Mouse (Mus musculus): Measurements from ENCODE around the gene Wipf2.

Gene Wipf2

DNA sequence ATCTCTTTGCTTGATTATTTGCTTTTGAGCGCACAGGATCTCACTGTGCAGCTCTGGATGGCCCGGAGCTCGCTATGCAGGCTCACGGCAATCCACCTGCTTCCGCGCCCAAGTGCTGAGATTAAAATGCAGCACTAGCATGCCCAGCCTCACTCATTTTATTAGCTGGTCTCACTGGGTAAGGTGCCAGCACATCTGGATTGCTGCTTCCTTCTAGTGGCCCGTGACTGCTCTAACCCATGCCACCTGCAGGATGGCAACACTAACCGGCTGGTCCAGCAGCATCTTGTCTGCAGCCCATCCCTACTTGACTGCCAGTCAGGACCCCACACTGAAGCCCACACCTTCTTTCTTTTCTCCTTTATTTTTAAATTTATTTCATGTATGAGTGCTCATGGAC is 9.3 kb upstream of the Wipf2 start:
- no peak for DNase-seq (ENCODE audit: low read depth, low spot score)

GRCm38 (mm10) chr11:98854659-98855058 is 8.8 kb upstream of the Wipf2 start:
- DNase-seq (ENCODE audit: low read depth, low spot score): no peak

DNA sequence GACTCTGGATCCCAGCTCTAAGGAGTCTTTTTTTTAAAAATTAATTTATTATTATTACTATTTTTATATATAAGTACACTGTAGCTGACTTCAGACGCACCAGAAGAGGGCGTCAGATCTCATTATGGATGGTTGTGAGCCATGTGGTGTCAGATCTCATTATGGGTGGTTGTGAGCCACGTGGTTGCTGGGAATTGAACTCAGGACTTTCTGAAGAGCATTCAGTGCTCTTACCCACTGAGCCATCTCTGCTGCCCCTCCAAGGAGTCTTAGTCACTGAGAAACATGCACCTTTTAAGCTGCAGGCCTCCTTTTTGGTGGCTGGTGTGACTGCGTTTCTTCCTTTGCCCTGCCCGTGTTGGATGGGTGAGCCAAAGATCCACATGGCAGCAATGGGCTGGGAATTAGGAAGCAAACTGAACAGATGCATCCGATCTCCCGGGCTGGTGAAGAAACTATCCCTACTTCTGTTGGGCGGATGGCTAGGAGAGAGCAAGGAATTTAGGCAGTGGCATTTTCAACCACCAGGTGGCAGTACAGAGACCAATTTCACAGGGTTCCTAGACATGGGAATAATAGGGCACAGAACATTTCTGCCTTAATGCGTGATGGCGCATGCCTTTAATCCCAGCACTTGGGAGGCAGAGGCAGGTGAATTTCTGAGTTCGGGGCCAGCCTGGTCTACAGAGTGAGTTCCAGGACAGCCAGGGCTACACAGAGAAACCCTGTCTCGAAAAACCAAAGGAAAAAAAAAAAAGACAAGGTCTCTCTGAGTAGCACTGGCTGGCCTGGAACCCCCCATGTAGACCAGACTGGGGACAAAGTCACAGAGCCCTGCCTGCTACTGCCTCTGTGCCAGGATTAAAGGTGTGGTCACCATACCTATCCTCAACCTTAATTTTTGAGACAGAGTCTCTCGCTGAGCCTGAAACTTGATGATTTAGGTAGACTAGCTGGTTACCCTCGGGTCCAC is 4.4 kb upstream of the Wipf2 start:
- peak; percentile 92 for DNase-seq (ENCODE audit: low read depth, low spot score)

DNA sequence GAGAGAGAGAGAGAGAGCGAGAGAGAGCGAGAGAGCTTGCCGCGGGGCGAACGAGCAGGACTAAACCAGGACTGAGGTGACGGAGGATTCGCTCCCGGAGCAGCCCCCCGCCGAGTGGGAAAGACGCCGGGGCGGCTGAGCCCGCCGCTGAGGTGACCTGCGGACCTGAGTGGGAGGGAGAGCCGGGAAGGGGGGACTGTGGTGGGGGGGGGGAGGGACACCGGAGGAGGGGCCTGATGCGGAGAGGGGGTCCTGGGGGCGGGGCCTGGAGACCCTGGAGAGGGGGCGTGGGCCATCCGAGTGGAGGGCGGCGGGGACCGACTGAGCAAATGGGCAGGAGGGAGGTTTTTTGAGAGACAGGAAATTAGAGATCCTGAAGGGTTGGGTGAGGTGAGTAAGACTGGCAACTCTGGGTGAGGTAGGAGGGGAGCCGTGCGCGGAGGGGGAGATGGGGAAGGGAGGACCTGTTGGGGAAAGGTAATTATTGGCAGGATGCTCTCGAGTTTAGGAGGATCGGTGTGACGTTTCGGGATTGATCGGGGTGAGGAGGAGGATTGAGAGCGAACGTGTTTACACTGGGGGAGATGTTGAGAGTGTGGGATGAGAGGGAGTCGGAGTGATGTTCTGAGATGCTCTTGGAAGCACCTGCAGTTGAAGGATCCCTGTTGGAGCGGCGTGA is 452 bp downstream of the Wipf2 start:
- DNase-seq (ENCODE audit: low read depth, low spot score): peak; percentile 88

- no peak for DNase-seq (ENCODE audit: low read depth, low spot score)
These were observed 3.9 kb downstream of the Wipf2 start for GRCm38 (mm10) chr11:98867293-98867692.

- no peak for DNase-seq (ENCODE audit: low read depth, low spot score)
These were observed 6.5 kb downstream of the Wipf2 start for GRCm38 (mm10) chr11:98869906-98870305.

- DNase-seq (ENCODE audit: low read depth, low spot score): no peak
These were observed 7.4 kb downstream of the Wipf2 start for GRCm38 (mm10) chr11:98870791-98871190.

DNA sequence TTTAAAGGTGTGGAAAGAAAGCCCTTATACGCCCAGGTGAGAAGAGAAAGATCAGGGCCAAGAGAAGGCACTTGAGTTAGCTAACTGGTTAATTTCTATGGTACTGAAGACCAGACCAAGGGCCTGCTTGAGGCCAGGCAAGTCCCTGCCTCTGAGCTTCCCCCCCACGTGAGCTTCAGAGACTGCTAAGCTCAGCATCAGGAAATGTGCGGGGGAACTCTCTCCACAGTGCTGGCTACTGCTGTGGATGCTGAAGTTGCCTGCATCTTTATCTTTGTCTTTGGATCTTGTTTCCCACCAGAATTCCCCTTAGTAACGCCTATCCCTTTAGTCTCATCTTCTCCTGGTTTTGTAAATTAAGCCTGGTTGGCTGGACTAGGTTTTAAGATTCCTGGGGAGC is 8.0 kb downstream of the Wipf2 start:
- DNase-seq (ENCODE audit: low read depth, low spot score): no peak

GRCm38 (mm10) chr11:98872040-98872439 is 8.6 kb downstream of the Wipf2 start:
- no peak for DNase-seq (ENCODE audit: low read depth, low spot score)

- no peak for DNase-seq (ENCODE audit: low read depth, low spot score)
These were observed 10.5 kb downstream of the Wipf2 start for GRCm38 (mm10) chr11:98873900-98874299.

GRCm38 (mm10) chr11:98877001-98877400 is 13.6 kb downstream of the Wipf2 start:
- DNase-seq (ENCODE audit: low read depth, low spot score): no peak

DNA sequence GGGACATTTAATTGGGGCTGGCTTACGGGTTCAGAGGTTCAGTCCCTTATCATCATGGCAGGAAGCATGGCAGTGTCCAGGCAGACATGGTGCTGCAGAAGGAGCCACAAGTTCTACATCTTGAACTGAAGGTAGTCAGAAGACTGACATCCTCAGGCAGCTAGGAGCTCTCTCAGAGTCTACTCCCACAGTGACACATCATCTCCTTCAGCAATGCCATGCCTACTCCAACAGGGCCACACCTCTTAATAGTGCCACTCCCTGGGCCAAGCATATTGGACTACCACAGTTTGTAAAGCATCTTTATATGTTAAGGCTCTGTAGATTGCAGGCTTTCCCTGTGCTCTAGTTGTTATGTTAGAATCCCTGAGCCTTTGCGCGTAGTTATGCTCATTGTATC is 24.3 kb downstream of the Wipf2 start:
- DNase-seq (ENCODE audit: low read depth, low spot score): no peak

- no peak for DNase-seq (ENCODE audit: low read depth, low spot score)
These were observed 25.6 kb downstream of the Wipf2 start for GRCm38 (mm10) chr11:98889077-98889476.

- DNase-seq (ENCODE audit: low read depth, low spot score): no peak
These were observed 26.5 kb downstream of the Wipf2 start for GRCm38 (mm10) chr11:98889977-98890376.

DNA sequence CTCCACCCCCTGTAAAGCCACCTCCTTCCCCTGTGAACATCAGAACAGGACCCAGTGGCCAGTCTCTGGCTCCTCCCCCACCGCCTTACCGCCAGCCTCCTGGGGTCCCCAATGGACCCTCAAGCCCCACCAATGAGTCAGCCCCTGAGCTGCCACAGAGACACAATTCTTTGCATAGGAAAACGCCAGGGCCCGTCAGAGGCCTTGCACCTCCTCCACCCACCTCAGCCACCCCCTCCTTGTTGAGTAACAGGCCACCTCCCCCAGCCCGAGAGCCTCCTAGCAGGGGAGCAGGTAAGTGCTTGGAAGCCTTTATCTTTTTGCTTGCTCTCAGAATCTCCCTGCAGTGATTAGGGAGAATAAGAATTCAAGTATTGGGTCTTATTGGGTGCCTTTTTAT is 29.0 kb downstream of the Wipf2 start:
- DNase-seq (ENCODE audit: low read depth, low spot score): peak; percentile 63

DNA sequence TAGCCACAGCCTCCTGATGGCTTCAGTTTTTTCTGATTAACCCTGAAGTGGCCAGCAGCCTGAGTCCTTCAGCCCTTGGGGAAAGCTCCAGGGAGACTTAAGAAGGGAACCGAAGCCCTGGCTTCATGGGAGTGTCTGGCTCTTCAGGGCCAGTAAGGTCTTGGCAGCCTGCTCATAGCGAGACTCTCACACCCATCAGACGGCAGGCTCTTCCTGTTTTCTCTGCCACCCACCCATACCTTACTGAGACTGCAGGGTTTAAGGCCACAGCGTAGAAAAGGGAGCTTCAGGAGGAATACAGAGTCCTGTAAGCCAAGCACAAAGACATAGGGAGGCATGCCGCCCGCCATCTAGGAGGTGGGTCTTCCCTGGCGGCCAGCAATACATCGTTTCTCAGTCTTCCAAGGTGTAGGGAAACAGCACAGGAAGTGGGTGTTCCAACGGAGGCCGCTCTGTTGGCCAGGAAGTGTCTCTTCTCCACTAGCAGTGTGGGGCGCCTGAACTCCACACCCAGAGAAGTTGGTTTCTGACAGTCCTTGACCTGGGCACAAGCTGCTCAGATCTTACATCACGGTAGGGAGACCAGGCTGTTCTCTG is 37.2 kb downstream of the Wipf2 start:
- DNase-seq (ENCODE audit: low read depth, low spot score): no peak

DNA sequence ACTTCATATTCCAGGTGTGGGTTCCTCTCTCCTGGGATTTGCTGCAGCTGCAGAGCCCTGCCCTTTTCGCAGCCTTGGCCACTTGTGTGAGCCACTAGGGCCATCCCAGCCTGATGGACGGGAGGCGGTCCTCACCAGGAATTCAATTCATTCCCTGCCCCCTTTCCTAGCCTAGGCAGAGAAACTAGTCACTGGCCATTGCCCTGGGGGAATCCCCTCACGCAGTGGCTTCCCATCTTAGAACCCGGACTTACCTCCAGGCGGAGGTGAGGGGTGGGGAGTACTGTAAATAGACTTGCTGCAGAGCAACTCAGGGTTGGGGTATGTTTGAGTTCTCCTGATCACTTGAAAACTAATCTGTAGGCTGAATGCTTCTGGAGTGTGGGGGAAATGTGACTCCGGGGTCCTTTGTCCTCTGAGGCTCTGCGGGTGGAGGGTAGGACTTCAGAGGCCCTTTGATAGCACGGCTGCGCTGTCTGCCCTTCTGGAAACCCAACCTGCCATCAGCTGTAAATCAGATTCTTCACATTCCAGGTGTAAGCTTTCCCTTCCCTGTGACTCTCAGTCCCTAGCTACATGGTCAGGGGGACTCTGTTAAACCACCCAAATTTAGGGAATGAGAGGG is 39.3 kb downstream of the Wipf2 start:
- DNase-seq (ENCODE audit: low read depth, low spot score): peak; percentile 38

- no peak for DNase-seq (ENCODE audit: low read depth, low spot score)
These were observed 41.1 kb downstream of the Wipf2 start for GRCm38 (mm10) chr11:98904577-98904976.

GRCm38 (mm10) chr11:98905033-98905432 is 41.6 kb downstream of the Wipf2 start:
- no peak for DNase-seq (ENCODE audit: low read depth, low spot score)

GRCm38 (mm10) chr11:98905583-98905982 is 42.1 kb downstream of the Wipf2 start:
- no peak for DNase-seq (ENCODE audit: low read depth, low spot score)

DNA sequence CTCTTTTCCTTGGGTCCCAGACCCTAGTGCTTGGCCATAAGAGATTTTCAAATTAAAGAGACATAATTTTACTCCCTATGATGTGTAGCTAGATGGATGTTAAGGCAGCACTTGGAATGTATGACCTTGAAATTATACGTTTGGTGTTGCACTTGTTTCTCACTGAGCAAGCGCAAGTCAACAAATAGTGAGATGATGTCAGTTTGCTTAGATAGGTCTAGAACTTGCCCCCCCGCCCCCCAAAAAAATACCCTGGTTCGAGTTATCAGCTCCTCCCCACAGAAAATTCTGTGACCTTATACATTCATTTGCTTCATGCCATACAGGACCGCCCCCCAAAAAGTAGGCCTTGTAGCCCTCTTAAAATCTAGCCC is 43.6 kb downstream of the Wipf2 start:
- DNase-seq (ENCODE audit: low read depth, low spot score): no peak

All from ES-CJ7 (cell line).